Mouse (Mus musculus): ENCODE results near the gene Pink1.

The Pink1 gene

DNA sequence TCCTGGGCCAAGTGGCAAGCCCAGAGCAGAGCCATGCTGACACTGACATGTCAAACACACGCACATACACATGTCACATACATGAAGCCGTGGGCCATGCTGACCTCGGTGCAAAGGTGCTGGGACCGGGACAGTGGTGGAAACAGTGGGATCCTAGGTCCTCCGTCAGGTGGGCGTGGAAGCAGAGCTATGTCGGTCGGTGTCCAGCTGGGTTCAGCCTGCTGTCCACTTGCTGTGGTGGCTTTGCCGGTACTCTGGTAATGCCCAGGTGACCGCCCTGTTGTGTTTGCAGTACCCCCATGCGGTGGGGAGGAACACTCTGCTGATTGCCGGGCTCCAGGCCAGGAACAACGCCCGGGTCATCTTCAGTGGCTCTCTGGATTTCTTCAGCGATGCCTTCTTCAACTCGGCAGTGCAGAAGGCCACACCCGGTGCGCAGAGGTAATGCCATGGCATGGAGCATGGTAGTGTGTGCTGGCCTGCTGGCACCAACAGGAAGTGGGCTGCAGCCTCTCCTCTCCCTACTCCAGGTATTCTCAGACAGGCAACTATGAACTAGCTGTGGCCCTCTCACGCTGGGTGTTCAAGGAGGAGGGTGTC, 15.7 kb downstream of the Pink1 start:
- peak; percentile 21 for DNase-seq

DNA sequence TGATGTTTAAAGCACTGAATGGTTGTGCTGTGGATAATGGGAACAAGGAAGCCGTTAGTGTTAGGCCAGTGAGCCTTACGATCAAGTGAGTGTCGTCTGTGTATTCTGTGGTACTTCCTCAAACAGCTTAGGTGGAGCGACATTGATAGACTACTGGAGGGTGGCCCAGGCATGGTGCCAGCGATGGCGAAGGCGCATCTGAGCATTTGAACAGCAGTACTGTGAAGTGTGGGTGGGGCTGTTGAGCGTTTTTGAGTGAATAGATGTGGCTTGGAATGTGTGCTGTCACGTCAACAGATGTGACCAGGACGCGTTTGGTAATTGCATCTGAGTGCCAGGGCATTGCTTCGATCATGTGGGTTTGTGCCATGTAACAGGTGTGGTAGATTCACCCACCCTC, 18.4 kb downstream of the Pink1 start:
- peak; percentile 37 for DNase-seq

DNA sequence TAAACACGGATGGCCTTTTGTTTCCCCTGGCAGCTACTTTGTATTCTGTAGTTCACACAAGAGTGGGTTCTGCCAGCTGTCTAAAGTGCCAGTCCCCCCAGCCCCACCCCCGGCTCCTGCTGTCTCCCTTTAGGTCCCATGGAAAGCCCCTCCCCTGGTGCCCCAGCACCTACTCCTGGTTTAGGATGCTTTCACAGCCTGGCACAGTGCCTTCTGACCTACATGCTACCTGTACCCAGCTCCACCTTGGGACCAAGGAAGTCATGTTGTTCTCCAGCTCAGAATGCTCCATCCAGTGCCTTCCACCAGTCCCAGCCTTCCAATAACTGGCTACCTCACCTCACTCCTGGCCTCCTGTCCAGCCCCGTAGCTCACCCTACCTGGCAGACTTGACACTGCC, 19.1 kb downstream of the Pink1 start:
- peak; percentile 25 for DNase-seq

DNA sequence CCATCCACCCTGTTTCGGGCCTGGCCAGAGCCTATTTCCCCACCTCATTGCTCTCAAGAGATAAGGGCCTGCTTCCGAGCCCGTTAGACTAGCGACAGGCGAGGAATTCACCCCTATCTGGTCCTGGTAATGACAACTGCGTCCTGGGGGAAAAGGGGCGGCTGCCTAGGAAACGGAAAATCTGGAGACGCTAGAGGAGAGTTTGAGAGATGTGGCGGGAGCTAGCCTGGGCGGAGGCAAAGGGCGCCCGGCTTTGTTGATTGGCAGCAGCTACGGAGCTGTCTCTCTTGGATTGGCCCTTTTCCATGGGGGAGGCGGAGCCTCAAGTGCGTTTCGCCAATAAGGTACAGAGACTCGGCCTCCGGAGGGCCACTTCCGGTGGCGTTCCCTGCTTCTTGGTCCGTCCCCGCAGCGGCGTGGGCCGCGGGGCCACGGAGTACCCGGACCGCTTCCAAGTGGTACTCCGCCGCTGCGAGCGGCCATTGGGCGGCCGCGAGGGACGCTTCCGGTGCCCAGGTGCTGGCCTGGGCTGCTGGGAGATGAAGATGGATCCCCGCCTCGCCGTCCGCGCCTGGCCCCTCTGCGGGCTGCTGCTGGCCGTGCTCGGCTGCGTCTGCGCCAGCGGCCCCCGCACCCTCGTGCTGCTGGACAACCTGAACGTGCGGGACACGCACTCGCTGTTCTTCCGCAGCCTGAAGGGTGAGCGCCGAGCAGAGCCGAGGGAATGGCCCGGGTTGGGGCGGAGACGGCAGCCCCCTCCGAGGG, 21.6 kb downstream of the Pink1 start, which contains the start of gene Ddost:
Gene Ddost (plus strand): TSS at position 391 of the 765 bp plus-strand sequence.
- peak; percentile 99 for DNase-seq

- DNase-seq: peak; percentile 54
Measured at GRCm38 (mm10) chr4:138303742-138304141, 22.4 kb downstream of the Pink1 start.

DNA sequence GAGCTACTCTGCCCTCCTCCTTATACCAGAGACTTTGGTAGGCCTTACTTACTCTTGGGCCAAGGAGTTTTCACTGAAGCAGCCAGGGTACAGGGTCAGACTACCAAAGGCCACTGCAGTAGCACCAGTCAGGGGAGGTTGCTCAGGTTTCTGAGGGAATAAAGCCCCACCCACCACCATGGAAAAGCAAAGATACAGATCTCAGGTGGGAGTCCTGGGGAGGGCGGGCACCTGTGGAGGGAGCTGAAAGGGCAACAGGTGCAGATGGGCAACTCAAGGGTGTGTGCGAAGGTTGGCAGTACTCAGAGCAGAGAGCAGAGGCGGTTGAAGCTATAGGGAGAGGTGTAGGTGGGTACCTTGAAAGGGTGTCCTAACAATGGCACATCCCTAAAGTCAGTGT, 23.1 kb downstream of the Pink1 start:
- peak; percentile 34 for DNase-seq

DNA sequence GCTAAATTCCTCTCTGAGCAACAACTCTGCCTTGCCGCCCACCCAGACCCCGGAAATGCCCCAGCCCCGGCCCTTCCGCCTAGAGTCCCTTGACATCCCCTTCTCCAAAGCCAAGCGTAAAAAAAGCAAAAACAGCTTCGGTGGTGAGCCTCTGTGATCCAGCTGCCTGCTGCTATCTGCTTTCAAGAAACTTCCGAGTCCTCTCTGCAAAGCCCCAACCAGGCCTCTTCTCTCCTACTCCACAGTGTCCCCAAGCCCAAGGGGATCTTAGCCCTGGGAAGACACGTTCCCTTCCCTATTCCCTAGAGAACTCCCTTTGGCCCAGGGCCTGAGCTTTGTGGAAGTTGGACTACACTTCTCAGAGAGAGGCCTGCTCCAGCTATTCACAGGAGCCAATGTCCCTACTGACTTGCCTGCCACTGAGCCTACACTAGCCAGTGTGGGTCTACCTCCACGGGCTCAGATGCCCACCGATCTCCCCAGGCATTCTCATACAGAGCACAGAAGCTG, 24.8 kb downstream of the Pink1 start:
- DNase-seq: no peak

GRCm38 (mm10) chr4:138293949-138294550, 32.1 kb downstream of the Pink1 start:
- no peak for DNase-seq

DNA sequence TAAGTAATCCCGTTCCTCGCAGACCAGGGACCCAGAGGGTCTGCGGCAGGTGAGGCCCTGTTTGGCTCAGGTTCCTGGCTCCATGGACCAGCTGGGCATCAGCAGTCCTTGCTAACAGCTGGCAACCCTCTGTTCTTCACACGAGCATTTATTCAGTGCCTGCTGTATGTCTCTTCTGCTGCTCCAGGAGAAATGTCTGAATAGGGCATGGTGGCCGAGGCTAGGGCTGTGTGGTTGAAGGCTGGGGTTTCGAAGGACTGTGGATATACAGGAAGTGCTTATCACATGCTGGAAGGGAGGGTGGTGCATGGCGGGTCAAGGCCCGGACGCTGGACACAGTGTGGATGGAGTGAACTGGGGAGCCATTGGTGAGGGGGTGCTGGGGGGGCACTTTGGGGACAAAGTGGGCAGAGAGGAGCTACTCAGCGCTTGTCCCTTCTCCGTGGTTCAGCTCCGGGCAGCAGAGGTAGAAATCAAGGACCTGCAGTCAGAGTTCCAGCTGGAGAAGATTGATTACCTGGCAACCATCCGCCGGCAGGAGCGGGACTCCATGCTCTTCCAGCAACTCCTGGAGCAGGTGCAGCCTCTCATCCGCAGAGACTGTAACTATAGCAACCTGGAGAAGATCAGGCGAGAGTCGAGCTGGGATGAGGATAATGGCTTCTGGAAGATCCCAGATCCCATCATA, 32.7 kb downstream of the Pink1 start:
- DNase-seq: no peak

DNA sequence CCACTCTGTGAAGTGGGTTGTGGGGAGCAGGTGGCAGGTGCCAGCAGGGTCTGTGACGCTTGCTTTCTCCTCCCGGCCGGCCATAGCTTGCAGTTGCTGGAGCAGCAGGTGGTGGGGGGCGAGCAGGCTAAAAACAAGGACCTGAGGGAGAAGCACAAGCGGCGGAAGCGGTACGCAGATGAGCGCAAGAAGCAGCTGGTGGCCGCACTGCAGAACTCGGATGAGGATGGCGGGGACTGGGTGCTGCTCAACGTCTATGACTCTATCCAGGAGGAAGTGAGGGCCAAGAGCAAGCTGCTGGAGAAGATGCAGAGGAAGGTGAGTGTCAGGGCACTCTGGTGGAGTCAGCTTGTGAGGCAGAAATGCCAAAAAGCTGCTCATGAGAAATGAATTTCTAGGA, 34.1 kb downstream of the Pink1 start:
- no peak for DNase-seq

DNA sequence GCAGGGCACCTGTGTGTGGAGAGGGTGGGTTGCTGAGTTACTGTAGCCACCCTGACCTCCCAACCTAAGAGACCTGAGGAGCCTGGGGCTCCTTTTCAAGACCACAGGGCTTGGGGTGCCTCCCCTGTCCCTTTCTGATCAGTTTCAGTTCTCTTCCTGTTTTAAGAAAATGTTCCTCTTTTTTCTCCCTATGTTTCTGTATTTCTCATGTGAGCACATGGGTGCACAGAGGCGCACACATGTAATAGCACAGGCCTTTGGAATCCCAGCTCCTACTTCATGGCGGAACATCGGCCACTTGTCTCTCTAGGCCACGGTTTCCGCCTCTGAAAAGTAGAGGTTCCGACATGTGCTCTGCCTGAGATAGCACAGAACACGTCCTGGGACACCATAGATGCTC, 37.4 kb downstream of the Pink1 start:
- no peak for DNase-seq

DNA sequence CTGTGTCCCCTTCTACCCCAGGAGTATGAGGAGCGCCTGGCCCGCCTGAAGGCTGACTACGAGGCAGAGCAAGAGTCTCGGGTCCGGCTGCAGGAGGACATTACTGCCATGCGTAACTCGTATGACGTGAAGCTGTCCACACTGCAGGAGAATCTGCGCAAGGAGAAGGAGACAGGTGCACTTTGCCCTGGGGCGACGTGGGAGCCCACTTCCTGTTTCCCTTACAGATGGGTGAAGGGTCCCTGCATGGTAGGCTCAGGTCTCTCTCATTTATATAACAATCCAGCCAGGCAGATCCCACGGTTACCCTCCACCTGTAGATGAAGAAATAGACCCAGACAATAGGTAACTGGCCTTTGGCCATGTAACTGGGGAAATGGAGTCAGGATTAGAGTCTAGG, 39.7 kb downstream of the Pink1 start:
- DNase-seq: no peak

GRCm38 (mm10) chr4:138282834-138283233, 43.3 kb downstream of the Pink1 start:
- DNase-seq: peak; percentile 60

- no peak for DNase-seq
Measured at GRCm38 (mm10) chr4:138278346-138278745, 47.8 kb downstream of the Pink1 start.

DNA sequence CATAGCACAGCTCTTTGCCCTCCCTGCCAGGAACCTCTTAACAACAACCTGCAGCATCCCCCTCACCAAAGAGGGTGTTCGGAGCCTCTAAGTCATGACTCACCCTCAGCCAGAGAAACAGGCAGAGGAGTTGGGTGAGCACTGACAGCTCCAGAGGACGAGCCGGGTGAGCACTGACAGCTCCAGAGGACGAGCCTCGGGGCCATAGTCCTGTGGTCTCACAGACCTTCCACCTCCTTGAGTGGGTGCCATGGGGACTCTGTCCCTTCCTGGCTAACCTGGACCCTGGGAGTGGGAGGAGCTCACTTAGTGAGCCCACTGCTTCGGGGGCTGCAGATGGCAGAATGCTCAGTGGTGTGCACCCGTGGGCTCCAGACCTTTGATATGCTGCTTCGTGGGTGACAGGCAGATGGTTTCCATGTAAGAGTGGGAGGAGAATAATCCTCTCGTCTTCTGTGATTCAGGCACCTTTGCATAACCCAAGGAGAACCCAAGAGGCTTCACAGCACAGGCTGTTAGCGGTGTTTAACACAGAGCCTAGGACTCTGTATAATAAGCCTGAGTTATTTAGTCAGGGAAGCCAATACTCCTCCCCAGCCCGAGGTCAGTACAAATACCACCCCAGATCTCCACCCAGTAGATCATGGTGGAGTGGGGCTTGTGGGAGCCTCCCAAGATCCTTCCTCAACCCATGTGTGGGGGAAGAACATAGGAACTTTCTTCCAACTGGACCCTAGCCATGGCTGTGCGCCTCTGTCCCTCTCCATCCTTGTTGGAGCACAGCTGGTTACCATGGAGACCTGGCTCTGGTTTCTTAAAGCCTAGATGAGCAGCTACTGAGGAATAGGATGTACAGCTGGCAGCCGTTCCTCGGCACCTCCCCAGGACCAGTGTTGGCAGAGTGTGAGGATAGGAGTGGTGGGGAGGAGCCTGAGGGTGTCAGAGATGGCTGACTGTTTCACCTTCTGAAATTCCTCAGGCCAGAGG, 53.8 kb downstream of the Pink1 start:
- no peak for DNase-seq

- no peak for DNase-seq
Measured at GRCm38 (mm10) chr4:138267869-138268268, 58.2 kb downstream of the Pink1 start.

Measured in cerebellum, adult 11-12 months (tissue).